Mouse (Mus musculus) adrenal gland, postnatal 14 days (tissue): ENCODE measurements around the gene As3mt. TPM values are rescaled to one million over a fixed set of nuclear protein-coding genes. Genes with fewer than 3 reads are reported as not detected.

Experiments used
- DNase-seq: peaks from one replicate; pipeline ENCODE4 v3.0.0; 2021; ENCODE audit warnings: mixed read lengths
- total RNA-seq: library from RNA; stranded (reverse); gene quantifications from 2 replicates; pipeline ENCODE4 v1.2.3, GENCODE M21; 2021

The As3mt gene
- total RNA-seq, 1 experiment from 2014 or later = 68.2 TPM

- DNase-seq = peak; percentile 24
These were observed 77.2 kb downstream of the As3mt start for GRCm38 (mm10) chr19:46784502-46784901.

DNA sequence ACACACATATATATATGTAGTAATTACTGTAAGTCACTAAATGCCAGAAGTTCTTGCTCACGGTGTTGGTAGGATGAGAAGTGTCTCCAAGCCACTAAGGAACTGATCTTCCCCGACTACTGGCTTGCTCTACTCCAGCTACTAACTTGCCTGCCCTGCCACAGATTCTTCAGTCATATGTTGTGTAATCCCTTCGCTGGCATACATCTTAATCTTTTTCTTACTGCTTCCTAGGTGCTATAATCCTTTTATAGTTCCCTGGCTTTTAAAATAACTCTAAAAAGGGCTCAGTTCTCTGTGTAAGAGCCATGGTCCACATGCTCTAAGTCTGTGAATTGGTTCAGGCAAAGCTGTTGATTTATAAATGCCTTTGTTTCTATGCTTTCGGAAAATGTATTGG, 78.4 kb downstream of the As3mt start:
- DNase-seq = no peak

DNA sequence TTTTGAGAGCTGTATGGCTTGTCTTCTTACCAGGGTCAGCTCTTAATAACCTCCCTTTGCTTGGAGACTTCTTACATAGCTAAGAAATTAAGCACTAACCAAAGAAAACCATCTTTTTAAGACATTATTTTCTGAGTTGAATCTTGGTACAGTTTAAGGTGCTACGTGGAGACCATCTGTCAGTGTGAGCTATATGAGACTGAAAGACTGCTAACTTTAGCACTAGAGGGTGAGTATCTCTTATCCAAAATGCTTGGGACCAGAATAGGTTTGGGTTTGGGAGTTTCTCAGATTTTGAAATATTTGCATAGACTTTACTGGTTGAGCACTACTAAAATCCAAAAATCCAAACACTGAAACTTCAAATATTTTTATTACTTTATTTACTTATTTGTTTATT, 82.5 kb downstream of the As3mt start:
- DNase-seq = no peak

Other genes with a start within 250 kb of the As3mt start
- 39.3 and 44.9 TPM in 2 replicates for gene Trim8, start 205.8 kb upstream of the As3mt start, total RNA-seq
- 57.0 and 60.7 TPM in 2 replicates for gene Arl3, start 134.3 kb upstream of the As3mt start, total RNA-seq
- 11.5 and 12.7 TPM in 2 replicates for gene Sfxn2, start 134.1 kb upstream of the As3mt start, total RNA-seq
- gene Wbp1l, start 108.4 kb upstream of the As3mt start, total RNA-seq = 132 and 137 TPM in 2 replicates
- 10.6 and 12.0 TPM in 2 replicates for gene Cyp17a1, start 34.3 kb upstream of the As3mt start, total RNA-seq
- 15.2 and 15.8 TPM in 2 replicates for gene Borcs7, start 17.6 kb upstream of the As3mt start, total RNA-seq
- 27.8 and 31.7 TPM in 2 replicates for gene Cnnm2, start 54.1 kb downstream of the As3mt start, total RNA-seq